Mouse (Mus musculus): ENCODE results near the gene Cdipt.

GRCm38 (mm10) chr7:127022528-127023271 is 47.0 kb downstream of the Cdipt start:
- TF ChIP-seq CTCF (conservative IDR thresholded peaks at IDR 0.05; ENCODE audit: low read length) = no peak
- TF ChIP-seq NANOG (IDR thresholded peaks at IDR 0.05; ENCODE audit: borderline replicate concordance, low read length) = no peak
